Mouse (Mus musculus) common myeloid progenitor, adult 5-6 weeks (primary cell): ENCODE results near the gene Shroom1. TPM values are rescaled to one million over a fixed set of nuclear protein-coding genes. Genes with fewer than 3 reads are reported as not detected.
"Not testable (repeated sequence)": the region's sequence is repeated elsewhere in the genome, so short reads cannot be mapped to it uniquely, and the experiment has no call there.

Experiments used
- ATAC-seq: replicated peaks from 2 replicates; pipeline ENCODE4 v1.8.0; 2016; ENCODE audit warnings: low read depth, mild to moderate bottlenecking, moderate TSS enrichment, inconsistent platforms; ENCODE audit not compliant: poor library complexity, severe bottlenecking
- total RNA-seq: library from RNA; stranded (forward); fragments of 200-1000, 187-1606 nt; gene quantifications from 2 replicates; pipeline ENCODE4 v1.2.3, GENCODE M21; 2017

Gene Shroom1
- not detected in 2 replicates for total RNA-seq

DNA sequence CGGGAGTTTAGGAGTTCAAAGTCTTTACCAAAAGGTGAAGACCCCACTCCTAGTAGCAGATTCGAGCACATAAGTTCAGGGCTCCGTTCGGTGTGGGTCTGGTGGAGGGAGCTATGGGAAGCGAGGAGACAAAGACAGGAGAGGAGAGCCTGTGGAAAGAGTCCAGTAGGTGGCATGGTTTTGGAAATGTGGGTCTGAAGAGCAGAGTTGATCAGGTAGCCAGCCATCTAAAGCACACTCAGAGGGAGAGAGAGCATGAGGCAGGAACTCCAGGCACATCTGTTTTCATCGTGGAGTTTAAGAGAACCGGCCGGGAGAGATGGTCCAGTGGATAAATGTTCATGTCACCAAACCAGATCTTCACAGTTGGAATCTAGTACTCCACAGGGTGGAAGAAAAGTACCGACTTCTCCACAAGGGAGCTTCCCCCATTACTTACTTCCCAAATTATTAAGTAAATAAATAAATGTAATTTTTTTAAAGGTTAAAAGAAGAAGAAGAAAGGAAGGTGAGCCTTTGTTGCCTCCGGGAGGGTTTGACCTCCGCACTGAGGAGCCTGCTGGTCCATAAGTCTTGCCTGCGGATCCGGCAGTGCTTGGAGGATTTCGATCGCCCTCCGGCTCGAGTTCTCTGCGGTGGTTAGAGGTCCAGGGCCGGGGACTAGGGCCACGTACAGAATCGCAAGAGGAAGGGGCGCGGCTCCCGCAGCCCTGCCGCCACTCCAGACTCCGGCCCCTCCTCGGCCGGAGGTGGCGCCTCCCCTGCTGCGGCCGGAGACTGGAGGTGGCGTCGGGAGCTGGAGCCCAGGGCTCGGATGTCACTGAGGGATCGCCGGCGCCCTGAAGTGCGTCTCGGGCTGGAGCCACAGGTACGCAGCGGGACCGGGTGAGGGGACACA, at the start of gene Shroom1, which contains the start of gene Gm10447:
Gene Shroom1, plus strand, starts transcription at position 732 of the 898 bp plus-strand sequence.
Gene Gm10447, minus strand, starts transcription at position 637 of the 898 bp plus-strand sequence.
- peak; percentile 74 for ATAC-seq

GRCm38 (mm10) chr11:53411738-53412137, 45.3 kb upstream of the Shroom1 start:
- peak; percentile 60; the same call in 1 of the 2 replicates for ATAC-seq

DNA sequence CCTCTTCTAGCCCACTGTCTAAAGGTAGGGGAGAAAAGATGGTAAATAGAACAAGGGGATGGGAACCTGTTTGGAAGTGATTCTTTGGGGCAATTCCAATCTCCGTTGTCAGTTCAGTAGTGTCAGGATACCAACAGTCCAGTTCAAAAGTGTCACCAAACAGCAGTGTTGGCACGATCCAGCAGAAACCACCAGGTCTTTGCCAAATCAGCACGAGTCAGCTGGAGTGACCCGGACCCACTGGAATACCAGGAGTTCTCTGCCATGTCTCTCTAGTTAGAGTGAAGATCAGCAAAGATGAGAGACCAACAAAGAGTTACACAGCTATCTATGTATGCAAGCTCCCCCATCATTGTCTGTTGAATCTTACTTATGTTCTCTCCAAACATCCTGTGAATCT, 43.1 kb upstream of the Shroom1 start:
- ATAC-seq: no peak

DNA sequence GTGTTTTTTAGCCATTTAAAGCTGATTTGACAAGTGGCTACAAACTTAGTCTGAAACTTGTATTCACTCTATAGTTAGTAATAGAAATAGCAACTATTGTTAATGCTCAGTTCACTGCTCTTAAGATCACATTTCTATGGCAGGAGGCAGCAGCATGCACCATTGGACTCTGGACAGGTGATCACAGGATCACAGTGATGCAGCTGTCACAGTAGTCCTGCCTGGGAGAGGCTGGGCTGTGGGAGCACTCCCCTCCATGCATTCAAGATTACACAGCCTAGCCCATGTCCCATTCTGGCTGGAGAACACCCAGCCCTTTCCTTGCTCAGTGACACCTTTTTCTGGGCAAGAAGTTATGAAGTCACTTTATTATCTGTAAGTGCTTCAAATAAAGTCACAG, 39.0 kb upstream of the Shroom1 start:
- ATAC-seq: no peak

- no peak for ATAC-seq
Observed at GRCm38 (mm10) chr11:53423036-53423435, 34.0 kb upstream of the Shroom1 start, which contains the start of gene Leap2. Leap2 (minus strand) TSS chr11:53423170.

DNA sequence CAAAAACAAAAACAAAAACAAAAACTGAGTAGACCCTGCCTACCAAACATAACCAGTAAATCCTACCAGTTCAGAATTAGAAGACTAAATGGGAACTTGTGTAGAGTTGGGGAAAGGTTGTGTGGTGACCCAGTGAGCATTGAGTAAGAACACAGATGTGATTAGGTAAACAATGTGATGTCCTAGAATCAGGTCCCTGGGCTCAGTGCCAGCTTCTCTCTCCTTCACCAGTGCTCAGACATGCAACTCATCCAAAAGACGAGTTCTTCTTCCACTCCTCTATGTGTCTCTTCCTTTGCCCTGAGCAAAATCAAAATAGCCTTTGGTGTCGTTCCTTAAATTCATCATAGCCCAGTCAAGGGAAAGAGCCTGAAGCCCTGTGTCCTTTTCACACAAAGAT, 32.2 kb upstream of the Shroom1 start:
- ATAC-seq: no peak

- ATAC-seq: no peak
Observed at GRCm38 (mm10) chr11:53425251-53425650, 31.8 kb upstream of the Shroom1 start.

- ATAC-seq: no peak
Observed at GRCm38 (mm10) chr11:53425711-53426255, 31.2 kb upstream of the Shroom1 start.

GRCm38 (mm10) chr11:53426914-53427313, 30.1 kb upstream of the Shroom1 start:
- ATAC-seq: not testable (repeated sequence)

DNA sequence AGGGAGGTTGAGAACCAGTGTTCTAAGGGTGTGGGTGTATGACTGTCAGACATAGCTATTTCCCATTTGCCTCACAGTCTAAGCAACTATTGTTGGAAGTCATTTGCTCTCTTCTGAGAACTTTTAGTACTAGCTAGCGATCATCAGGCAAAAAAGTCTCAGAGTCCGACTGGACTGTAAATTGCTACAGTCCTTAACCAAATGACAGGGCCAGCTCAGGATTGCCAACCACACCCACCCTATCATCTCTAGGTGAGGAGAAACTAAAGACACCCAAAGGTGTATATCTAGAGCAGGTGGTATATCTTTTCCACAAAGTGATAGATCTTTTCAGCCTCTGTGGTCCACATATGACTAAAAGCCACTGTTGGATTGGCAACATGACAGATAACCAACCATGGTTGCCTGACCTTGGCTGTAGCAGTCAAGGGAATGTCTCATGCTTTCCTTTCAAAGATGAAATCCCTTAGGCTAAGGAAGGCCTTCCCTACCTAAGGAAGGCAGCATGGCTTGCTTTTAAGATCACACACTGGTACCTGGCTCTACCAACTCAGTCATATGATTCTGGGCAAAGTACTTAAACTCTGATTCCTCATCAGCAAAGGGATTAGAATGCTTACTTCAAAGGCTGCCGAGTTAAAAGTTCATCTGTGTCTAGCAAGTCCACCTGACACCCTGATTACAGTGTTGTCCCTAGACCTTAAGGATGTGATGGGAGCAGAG, 28.9 kb upstream of the Shroom1 start:
- ATAC-seq: no peak

DNA sequence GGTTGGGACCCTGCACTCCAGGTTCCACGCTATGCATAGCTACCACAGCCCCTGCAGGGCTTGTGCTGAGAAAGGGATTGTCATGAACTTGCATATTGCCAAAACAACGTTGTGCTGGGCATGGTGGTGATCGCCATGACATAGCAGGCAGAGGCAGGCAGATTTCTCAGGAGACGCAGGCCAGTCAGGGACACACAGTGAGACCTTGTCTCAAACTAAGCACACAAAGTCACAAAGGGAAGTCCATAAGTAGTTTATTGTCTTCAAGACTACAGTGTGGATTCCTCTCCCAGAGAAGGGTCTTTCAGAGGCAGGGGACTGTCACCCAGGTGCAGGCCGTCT, 28.3 kb upstream of the Shroom1 start:
- ATAC-seq: no peak

DNA sequence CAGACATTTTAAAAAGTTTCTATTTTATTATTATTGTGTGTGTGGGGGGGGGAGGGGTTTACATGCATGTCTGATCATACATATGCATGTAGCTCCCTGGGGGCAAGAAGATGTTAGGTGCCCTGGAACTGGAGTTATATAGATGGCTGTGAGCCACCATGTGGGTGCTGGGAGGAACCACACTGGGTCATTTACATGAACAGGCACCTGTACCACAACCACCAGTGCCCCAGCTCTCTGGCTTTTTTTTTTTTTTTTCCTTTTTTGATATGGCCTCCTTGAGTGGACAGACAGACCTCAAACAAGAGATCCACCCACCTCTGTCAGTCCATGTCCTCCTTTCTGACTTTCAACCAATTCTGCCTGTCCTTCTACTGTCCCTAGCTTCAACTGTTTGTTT, 27.8 kb upstream of the Shroom1 start:
- ATAC-seq: no peak

DNA sequence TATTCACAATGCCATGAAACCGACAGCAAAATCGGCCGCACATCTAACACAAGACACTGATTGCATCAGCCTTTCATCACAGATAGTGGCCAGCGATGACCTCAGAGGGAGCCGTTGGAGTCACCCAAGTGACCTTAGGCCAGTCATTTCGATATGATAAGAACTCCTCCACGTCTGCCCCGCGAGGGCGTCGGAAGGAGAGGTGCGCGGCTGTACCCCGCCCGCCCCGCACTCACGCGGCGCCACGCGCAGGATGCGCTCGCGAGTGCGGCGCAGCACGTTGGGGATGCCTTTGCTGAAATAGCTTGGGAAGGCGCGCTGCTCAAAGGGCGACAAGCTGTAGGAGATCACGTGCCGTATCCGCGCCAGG, 26.7 kb upstream of the Shroom1 start:
- ATAC-seq: peak; percentile 22

- peak; percentile 88 for ATAC-seq
Observed at GRCm38 (mm10) chr11:53430670-53431346, 26.2 kb upstream of the Shroom1 start, which contains the start of the genes Uqcrq and Gdf9. Uqcrq (minus strand) TSS chr11:53430831. Gdf9 (plus strand) TSS chr11:53431023.

DNA sequence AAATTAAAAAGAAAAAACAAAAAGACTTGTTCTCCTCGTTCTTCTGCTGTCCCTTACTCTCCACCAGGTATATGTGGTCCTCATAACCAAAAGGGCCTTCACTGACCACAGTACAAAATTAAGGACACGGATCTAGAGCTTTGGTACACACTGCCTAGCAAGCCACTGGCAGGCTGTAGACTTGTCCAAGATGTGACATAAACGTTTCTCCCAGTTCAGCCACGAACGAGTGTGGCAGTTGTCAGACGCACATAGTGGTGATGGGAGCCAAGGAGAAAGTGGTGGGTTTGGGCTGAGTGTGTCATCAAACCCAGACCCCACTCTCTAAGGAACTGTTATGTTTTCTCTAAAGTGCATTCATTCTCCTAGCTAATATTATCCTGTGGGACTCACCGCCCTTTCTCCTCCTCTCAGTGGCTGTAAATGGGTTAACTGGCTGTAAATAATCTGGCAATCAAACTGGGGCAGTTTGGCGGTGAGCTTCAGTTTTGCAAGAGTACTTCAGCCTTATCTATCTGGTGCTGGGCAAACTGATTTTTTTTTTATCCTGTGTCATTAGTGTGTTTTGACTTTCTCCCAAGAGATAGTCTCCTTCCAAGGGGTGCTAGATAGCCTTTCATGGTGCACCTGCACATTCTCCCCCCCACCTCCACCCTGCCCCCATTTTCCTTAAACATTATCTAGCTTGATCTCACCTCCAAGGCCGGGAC, 25.5 kb upstream of the Shroom1 start:
- ATAC-seq: 0 out of 2 replicates have a peak, but pooled peaks have one; percentile 2

GRCm38 (mm10) chr11:53433057-53433456, 23.9 kb upstream of the Shroom1 start:
- ATAC-seq: no peak

GRCm38 (mm10) chr11:53435504-53435903, 21.5 kb upstream of the Shroom1 start:
- ATAC-seq: no peak

DNA sequence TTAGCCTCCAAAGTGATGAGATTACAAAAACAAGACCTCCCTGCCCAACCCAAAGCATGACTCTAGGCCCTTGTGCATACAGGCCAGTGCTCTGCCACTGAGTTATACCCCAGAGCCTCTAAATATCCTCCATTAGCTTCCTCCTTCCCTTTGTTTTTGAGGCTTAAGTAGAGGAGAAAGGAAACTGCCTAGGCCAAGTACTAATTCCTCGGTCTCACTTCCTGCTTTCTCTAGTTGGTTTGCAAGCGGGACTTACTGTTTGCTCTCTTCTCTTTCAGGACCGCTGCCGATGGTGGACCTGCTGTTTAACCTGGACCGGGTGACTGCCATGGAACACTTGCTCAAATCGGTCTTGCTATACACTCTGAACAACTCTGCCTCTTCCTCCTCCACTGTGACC, 20.7 kb upstream of the Shroom1 start:
- no peak for ATAC-seq

DNA sequence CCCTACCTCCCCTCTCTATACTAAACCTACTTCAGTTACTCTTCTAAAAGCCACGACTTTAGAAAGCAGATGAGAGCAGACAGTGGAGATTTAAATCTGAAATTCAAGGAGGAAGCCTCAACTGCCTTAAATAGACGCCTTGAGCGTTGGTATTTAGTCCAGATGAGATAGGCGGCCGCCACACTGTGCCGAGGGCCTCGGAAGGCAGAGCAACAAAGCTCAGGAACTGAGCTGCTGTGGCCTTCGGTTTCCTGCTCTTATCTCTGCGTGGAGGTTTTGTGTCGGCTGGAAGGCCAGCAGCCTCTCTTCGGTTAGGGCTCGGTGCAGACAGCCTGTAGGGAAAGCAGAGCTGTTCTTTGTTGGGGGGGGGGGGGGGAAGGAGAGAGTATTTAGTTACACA, 15.1 kb upstream of the Shroom1 start:
- ATAC-seq: peak; percentile 87

- ATAC-seq: no peak
Observed at GRCm38 (mm10) chr11:53443861-53444260, 13.1 kb upstream of the Shroom1 start.
